Mouse (Mus musculus) lung, postnatal 14 days (tissue): ENCODE data around the gene Ppm1h.
"Not testable (repeated sequence)": the region's sequence is repeated elsewhere in the genome, so short reads cannot be mapped to it uniquely, and the experiment has no call there.

ENCODE experiments used
- DNase-seq: peaks from one replicate; pipeline ENCODE4 v3.0.0; 2021

The Ppm1h gene

DNA sequence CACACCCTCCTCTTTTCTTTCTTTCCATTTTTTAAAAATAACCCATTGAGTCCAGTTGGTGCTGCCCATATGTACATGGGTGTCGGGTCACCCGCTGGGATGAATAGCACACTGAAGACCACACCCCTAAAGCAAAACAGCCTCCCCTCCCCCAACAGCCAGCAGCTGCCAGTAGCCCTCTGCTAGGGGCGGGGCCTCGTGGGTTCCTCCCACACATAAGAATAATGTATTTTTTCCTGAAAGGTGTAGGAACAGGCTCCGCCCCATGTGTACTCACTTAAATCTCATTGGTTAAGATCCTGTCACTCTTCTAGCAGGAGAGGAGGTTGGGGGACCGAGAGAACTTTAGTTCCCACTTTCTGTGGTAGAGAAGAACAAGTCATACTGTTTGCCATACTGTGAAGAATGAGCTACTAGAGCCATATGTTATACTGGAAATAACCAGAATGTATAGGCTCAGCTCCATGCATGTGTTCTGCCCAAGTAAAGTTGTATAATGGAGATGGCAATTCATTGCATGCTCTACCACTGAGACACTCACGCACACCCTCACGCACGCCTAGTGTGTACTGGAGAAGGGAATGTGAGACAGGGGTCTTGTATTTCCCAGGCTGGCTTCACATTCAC is 231.0 kb downstream of the Ppm1h start:
- no peak for DNase-seq

- no peak for DNase-seq
Observed at GRCm38 (mm10) chr10:122910798-122911225, 232.2 kb downstream of the Ppm1h start.

- DNase-seq = no peak
Observed at GRCm38 (mm10) chr10:122911668-122912067, 233.1 kb downstream of the Ppm1h start.

DNA sequence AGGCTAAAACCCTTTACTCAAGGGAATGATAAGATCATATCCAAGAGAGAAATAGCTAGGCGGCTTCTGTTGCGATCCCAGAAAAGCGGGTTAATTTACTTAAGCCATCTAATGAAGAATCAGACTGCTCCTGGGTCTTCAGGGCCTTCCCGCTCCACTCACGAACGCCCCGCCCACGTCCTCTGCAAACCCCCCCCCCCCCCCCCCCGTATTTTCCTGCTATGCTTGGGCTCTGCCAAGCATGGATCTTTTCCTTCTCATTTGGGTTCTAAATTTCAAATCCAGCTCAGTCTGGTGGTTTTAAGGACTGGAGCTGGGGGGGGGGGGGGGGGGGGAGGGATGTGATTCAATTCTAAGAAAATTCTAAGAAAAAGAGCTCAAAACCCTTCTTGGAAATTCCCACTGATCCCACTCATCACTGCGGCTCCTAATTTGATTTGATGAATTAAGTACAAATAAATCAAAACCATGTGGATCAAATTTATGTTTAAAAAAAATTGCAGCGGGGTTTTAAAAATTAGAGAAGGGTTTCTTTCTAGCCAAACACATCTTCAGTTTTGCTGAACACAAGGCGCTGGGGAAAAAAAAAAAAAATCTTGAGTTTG is 233.6 kb downstream of the Ppm1h start:
- DNase-seq = no peak

DNA sequence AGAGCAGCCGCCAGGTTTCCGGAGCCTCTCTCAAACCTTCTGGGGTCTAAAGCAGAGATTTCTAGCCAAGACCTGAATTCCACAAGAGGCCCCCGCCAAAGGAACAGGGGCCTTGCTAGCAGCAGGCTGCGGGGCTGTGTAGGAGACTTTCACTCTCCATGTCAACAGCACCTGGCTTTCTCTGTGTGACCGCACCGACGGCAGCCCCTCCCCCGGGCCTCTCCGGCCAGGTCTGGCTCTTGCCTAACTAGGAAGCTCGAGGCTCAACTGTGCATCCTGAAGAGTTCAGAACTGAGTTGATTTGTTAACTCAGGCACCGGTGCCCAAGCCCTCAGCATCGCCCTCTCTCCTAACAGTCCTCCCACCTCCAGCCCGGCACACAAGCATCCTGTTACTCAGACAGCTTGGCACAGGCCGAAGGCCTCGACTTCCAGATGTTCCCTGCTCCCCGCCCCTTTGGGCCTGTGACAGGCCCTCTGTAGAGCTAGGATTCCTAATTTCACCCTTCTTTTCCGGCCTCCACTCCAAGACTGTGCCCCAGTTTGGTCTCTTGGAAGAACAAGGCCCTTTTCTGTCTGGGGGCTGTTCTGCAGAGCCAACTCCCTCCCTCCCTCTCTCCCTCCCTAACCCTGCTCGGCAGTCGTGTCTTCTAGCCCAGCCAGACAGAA is 234.3 kb downstream of the Ppm1h start:
- peak; percentile 74 for DNase-seq

- no peak for DNase-seq
Observed at GRCm38 (mm10) chr10:122913393-122913792, 234.8 kb downstream of the Ppm1h start.

GRCm38 (mm10) chr10:122915905-122916304 is 237.3 kb downstream of the Ppm1h start:
- no peak for DNase-seq

DNA sequence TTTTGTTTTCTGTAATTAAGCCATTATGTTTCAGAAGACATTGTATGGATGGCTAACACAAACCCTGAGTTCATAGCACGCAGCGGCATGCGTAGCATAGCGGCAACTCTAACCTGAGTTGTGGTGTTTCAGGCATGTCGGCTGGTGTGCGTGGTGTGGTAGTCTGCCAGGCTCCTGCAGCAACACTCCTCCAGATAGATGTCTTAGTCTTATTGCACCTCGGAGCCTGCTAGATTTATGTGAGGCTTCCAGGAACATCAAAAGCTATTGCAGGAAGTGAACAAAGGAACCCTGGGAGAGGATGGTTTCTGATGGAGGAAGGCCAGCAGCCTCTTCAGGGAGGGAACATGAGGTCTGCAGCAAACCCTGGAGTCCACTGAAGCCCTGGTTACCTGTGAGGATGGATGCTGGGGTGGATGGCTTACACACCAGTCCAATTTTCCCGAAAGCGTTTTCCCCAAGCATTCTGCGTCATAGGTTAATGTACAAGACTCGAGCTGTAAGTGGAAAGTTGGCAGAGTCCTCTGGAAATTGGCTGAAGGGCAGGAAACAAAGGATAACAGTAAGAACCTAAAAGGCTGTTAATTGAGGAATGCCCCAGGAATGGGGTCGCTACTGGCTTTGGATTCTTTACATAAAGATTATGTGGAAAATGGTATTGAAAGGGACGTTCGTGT is 239.2 kb downstream of the Ppm1h start:
- no peak for DNase-seq

DNA sequence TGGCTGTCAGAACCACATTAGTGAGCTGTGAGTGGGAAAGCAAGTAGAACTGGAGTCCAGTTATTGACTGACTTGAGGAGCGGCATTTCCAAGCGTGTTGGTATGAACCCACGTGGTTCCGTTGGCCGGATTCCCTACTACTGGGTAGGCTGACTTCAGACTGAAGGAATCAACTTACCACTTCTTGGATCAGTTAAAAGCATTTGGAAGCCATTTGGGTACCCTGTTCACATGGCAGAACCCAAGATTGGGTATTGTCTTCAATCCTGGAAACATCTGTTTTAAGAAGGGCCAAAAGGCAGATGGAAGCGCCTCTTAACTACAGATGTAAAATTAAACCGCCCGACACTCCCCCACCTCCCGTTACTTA is 239.7 kb downstream of the Ppm1h start:
- no peak for DNase-seq

DNA sequence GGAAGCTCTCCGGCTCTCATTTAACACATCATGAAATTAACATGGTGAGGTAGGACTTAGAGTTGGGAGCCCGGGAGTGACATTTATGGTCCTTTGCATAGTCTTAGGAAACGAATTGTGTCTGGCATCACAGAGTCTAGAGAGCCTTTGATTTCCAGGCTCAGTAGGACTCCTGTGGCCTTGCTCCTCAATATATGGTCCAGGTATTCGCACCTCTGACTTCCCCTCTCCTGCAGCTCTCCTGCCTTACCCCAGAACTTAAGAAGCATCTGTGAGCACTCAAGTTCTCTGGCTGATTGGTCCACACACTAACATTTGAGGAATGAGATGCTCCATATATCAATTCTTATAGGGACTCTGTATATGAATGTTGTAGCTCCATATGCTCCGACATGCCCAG is 240.2 kb downstream of the Ppm1h start:
- DNase-seq = no peak

DNA sequence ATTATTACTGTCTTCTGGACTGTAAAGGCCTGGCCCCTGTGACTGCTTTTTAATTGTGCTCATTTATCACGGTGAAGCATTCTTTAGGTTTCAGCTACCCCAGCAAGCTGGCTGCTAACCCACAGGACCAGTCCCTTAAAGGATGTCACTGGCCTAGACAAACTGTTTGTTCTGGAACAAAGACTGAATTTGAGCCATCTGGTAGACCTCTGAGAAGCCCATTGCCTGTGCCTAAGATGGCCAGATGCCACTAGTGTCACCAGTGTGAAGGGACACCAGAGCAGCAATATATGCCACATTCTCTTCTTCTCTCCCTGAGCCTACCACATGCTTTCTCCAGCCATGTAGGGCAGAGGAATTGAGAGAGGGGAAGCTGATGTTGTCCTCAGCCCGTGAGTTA is 240.9 kb downstream of the Ppm1h start:
- no peak for DNase-seq

- DNase-seq = no peak
Observed at GRCm38 (mm10) chr10:122920218-122920795, 241.7 kb downstream of the Ppm1h start.

GRCm38 (mm10) chr10:122922226-122922625 is 243.7 kb downstream of the Ppm1h start:
- DNase-seq = no peak

GRCm38 (mm10) chr10:122924571-122924970 is 246.0 kb downstream of the Ppm1h start:
- not testable (repeated sequence) for DNase-seq

DNA sequence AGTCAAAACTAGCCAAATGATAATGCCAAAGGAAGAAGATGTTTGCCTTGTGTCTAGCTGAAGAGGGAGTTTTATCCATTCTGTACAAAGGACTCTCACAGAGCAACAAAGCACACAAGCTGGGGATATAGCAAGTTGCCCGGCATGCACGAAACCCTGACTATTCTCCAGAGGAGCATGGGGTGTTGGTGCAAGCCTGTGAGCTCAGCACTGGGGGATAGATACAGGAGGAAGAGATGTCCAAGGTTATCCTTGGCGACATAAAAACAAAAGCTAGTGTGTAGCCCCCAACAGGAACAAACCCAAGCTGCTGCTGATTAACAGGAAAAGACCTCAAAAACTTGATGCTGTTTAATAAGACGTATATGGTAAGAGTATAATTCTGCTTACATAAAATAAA is 247.7 kb downstream of the Ppm1h start:
- no peak for DNase-seq

DNA sequence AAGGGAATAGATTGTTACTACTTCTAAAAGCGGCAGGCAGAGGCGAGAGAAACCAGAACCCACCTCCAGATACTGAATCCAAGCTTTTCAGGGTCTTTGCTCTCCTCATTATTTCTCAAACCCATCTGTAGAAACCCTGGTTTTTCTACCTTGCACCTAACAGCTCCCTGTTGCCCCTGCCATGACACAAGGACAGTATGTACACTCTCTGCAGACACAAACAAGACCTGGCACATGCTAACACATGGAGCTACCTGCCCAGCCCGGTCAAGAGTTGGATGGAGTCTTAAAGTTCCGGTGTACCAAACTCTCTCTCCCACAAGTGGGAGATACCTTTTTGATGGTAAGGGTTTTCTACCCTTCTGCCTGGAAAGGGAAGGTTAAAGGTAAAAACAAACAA is 252.0 kb downstream of the Ppm1h start:
- DNase-seq = no peak

GRCm38 (mm10) chr10:122931193-122931832 is 252.8 kb downstream of the Ppm1h start:
- DNase-seq = peak; percentile 46

- DNase-seq = no peak
Observed at GRCm38 (mm10) chr10:122931851-122932550, 253.4 kb downstream of the Ppm1h start.

DNA sequence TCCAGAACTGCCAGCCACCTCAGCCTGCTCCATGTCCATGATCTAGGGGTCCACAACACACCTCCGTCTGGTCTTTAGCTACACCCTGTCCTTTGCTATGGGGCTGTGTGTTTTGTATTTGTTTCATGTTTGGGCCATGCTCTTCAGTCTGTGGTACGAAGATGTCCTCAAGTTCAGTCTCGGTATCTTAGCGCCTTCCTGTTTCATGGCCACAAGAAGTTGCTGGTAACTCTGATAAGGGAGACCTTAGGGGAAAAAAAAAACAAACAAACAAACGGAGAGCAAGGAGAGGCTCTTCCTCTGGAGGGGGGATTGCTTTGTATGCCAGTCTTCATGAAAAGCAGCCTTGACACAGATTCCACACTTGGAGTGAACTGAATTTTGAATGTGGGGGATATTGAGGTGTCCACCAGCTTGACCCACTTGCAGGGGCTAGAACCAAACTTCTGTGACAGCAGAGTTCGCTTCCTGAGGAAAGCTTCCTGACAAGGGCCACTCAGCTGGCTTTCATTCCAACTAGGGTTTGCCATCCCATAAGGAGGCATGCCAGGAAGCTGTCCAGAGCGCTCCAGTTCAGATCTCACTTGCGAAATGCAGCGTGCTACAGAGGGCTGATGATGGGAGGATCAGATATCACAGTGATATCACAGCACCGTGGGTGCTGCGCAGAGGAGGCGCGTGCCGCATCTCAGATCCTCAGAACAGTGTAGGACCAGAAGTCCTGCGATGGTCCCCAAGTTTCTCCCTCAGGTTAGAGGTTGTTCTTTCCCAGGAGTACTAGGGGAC is 254.7 kb downstream of the Ppm1h start:
- DNase-seq = no peak

GRCm38 (mm10) chr10:122935406-122935805 is 256.8 kb downstream of the Ppm1h start:
- not testable (repeated sequence) for DNase-seq

- not testable (repeated sequence) for DNase-seq
Observed at GRCm38 (mm10) chr10:122937380-122937779, 258.8 kb downstream of the Ppm1h start.
